Mouse (Mus musculus) megakaryocyte, embryonic 14.5 days (primary cell): ENCODE data around the gene Gm11444.

Experiments
- FLI1 ChIP-seq: IDR thresholded peaks from 2 replicates; pipeline ENCODE4 v1.6.1; 2012; ENCODE audit warnings: low read length, inconsistent platforms, mixed read lengths
- GATA1 ChIP-seq: IDR thresholded peaks from 3 replicates; pipeline ENCODE4 v1.6.1; 2012; ENCODE audit warnings: mixed read lengths, low read length, inconsistent platforms, borderline replicate concordance

DNA sequence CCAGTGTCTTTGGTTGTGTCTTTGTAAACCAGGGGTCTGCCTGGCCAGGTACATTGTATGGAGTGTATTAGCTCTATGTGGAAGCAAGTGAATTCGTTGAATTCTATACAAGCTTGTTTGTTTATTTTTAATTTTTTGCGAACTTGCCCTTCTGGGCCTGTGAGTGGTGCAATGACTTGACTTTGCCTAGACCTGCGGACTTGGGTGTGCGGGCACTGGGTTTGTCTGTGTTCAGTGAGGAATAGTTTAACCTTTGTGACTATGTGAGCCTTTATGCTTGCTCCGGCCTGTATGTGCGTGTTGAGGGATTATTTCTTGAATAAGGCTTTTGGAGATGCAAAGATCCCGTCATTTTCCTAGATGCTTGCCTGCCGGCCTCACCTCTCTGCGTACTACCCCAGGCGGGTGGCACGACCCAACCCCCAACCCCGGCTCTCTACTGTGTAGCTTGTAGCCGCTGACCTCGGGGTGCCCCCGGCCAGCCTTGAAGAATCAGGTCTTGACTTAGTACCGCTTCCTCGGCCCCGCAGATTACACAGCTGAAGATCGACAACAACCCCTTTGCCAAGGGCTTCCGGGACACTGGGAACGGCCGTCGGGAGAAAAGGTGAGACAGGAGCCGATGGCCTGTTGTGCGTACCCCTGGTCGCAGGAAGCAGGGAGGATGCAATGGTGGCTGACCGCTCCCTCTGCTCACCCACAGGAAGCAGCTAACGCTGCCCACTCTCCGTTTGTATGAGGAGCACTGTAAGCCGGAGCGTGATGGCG is 13.4 kb downstream of the Gm11444 start:
- TF ChIP-seq GATA1 (no peak), FLI1 (no peak)
